Mouse (Mus musculus) adrenal gland, postnatal 25 days (tissue): Measurements from ENCODE around the gene Fam240b. TPM values are rescaled to one million over a fixed set of nuclear protein-coding genes. Genes with fewer than 3 reads are reported as not detected.

Experiments used
- DNase-seq: peaks from one replicate; pipeline ENCODE4 v3.0.0; 2021; ENCODE audit warnings: mixed read lengths
- total RNA-seq: library from RNA; stranded (reverse); gene quantifications from 2 replicates; pipeline ENCODE4 v1.2.3, GENCODE M21; 2021

Gene Fam240b
- total RNA-seq, 1 experiment from 2014 or later = not detected

DNA sequence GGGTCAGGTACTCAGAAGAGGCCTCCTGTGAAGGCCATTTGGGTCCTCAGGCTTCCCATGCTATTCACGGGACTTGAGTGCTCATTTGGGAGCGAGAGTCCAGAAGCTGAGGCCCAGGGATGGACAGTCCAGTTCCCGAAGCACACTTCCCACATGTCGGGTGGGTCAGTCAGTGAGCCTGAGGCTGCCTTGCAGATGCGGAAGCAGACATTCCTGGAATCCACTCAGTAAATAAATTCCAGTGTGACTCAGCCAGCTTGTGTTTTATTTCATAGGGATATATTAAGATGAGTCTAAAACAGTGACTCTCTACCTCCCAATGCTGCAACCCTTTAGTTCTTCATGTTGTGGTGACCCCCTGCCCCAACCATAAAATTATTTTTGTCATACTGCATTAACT lies 58.1 kb downstream of the Fam240b start:
- no peak for DNase-seq

DNA sequence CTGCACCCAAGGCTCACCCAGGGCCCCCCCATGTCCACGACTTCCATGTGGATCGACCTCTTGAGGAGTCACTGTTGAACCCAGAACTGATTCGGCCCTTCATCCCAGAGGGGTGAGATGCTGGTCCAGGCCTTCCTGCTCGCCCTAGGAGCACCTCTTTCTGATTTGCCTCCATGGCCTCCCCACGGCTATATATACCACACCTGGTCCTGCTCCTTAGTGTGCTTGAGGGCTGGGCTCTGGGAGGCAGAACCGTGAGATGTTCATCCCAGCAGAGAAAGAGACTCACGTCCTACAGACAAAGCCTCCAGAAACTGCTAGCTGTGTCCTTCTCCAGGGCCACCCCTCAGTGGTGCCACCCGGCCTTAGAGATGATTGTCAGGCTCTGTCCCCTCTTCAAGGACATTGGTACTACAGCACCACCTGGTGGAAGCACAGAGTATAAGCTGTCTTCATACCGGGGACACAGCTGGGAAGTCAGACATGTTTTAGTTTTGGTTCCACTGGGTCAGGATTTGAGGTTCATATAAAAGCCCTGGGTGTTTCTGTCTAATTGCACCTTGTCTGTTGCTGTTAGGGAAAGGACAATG lies 58.6 kb downstream of the Fam240b start:
- DNase-seq = peak; percentile 55

DNA sequence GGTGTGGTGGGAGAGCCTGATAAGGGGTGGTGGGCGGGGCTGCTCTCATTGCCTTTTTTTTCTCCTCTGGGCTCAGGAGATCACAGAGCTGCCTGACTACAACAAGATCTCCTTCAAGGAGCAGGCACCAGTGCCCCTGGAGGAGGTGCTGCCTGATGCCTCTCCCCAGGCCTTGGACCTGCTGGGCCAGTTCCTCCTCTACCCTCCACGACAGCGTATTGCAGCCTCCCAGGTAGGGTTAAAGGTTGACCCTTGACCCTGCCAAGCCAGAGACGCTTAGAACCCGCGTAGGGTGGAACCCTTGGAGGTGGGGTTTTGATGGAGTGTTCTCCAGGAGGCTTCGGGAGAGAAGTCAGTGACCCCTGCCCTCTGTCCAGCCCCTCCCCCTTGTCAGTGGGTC lies 59.8 kb downstream of the Fam240b start:
- DNase-seq = no peak

GRCm38 (mm10) chr13:64432017-64432995 lies 65.3 kb downstream of the Fam240b start, which contains the start of gene Cdk20:
Cdk20 (plus strand) TSS chr13:64432314.
- DNase-seq = peak; percentile 79

Other genes with a start within 250 kb of the Fam240b start
- 9.7 and 10.2 TPM in 2 replicates for gene Cdc14b, start 222.5 kb downstream of the Fam240b start, total RNA-seq
- 47.8 and 54.8 TPM in 2 replicates for gene Aaed1, start 185.1 kb downstream of the Fam240b start, total RNA-seq
- gene Ctsl, start 126.9 kb downstream of the Fam240b start, total RNA-seq = 784 and 797 TPM in 2 replicates
- gene Cdk20, start 65.5 kb downstream of the Fam240b start, total RNA-seq = 4.6 and 6.5 TPM in 2 replicates